Mouse (Mus musculus): ENCODE measurements around the gene Dhrs1.
"Not testable (repeated sequence)": the region's sequence is repeated elsewhere in the genome, so short reads cannot be mapped to it uniquely, and the experiment has no call there.

Dhrs1 gene

DNA sequence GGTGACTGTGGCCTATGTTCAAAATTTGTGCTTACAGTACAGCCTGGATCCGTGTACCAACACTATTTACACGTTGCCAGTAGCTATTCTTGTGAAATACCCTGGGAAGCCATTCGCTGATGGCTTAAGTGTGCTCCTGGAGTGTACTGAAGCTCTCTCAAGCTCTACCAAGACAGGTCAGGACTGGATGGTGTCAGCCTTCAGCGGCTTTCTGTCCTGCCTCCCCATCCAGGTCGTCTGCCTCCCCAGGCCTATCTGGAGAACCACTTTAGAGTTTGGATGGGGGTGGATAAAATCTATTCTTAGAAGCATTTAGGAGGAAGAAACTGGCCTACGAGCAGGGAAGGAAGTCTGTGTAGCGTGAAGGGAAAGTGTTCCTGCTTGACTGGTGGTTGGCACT lies 17.7 kb upstream of the Dhrs1 start:
- in situ Hi-C loops (cut with MboI, MseI): no loop called here

DNA sequence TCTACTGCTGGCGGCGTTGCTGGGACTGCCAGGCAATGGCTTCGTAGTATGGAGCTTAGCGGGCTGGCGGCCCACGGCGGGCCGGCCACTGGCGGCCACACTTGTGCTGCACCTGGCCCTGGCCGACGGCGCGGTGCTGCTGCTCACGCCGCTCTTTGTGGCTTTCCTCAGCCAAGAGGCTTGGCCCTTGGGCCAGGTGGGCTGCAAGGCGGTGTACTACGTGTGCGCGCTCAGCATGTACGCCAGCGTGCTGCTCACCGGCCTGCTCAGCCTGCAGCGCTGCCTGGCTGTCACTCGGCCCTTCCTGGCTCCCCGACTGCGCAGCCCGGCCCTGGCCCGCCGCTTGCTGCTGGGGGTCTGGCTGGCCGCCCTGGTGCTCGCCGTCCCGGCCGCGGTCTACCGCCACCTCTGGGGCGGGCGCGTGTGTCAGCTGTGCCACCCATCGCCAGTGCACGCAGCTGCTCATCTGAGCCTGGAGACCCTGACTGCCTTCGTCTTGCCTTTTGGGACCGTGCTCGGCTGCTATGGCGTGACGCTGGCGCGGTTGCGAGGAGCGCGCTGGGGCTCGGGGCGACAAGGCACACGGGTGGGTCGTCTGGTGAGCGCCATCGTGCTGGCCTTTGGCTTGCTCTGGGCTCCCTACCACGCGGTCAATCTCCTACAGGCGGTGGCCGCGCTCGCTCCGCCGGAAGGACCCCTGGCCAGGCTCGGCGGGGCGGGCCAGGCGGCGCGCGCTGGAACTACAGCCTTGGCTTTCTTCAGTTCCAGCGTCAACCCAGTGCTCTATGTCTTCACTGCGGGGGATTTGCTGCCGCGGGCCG lies 16.7 kb upstream of the Dhrs1 start:
- in situ Hi-C loops (cut with MboI, MseI): no loop called here

GRCm38 (mm10) chr14:55761163-55761562 lies 15.7 kb upstream of the Dhrs1 start, which contains the start of gene Ltb4r2:
Gene Ltb4r2, plus strand, starts transcription at chr14:55761428.
- in situ Hi-C loops (cut with MboI, MseI): no loop called here

GRCm38 (mm10) chr14:55760156-55760555 lies 14.7 kb upstream of the Dhrs1 start:
- in situ Hi-C loops (cut with MboI, MseI): not testable (repeated sequence)

GRCm38 (mm10) chr14:55758363-55758784 lies 12.9 kb upstream of the Dhrs1 start, which contains the start of gene Cideb:
Gene Cideb, minus strand, starts transcription at chr14:55758458.
- in situ Hi-C loops (cut with MboI, MseI): no loop called here

- in situ Hi-C loops (cut with MboI, MseI): no loop called here
Measured at GRCm38 (mm10) chr14:55757566-55757965, 12.1 kb upstream of the Dhrs1 start.

DNA sequence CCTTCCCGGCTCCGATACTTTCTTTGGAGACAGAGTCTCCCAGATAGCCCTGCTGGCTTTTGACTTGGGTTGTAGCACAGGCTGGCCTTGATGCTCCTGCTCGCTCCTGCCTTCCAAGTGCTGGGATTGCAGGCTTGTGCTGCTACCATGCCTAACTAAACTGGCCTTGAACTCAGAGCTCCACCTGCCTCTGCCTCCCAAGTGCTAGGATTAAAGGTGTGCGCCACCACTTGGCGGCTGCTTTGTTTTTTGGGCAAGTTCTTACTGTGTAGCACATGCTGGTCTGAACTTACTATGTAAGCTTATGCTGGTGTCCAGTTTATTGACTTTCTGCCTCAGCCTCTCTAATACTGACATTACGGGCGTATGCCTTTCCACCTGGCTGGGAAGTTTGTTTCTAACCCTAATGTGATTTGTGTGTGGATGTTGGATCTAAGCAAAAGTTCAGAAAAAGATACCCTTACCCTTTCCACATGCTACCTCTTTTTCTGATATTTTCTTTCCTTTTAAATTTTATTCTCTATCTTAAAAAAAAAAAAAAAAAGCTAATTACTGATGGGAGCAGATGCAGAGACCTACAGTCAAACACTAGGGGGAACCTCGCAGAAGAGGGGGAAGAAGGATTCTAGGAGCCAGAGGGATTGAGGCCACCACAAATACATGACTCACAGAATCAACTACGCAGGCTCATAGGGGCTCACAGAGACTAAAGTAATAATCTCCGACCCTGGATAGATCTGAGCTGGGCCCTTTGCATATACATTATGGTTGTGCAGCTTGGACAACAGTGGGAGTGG lies 1.8 kb upstream of the Dhrs1 start:
- in situ Hi-C loops (cut with MboI, MseI): no loop called here

DNA sequence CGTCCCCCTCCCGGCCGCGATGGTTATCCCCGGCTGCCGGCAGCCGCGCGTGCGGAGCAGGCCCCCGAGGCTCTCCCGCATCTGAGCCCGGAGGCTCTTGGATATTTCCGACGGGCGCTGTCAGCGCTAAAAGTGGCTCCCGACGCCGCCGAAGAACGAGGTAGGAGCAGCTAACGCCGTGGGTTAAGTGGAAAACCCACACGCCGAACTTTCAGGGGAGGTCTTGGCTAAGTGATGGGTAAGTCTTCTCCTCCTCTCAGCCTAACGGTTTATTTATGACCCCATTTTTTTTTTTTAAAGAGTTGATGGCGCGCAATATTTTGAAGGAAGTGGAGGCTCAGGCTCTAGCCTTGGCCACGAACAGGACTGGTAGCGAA lies 359 bp upstream of the Dhrs1 start:
- in situ Hi-C loops (cut with MboI, MseI): no loop called here

GRCm38 (mm10) chr14:55743711-55744110 lies 1.8 kb downstream of the Dhrs1 start:
- in situ Hi-C loops (cut with MboI, MseI): loop anchor here (5.0 kb wide), 1 partner anchor 61 kb away; the partner anchor contains the start of gene Tinf2

- in situ Hi-C loops (cut with MboI, MseI): no loop called here
Measured at GRCm38 (mm10) chr14:55737086-55737687, 8.3 kb downstream of the Dhrs1 start.

GRCm38 (mm10) chr14:55735758-55736157 lies 9.7 kb downstream of the Dhrs1 start:
- in situ Hi-C loops (cut with MboI, MseI): no loop called here

DNA sequence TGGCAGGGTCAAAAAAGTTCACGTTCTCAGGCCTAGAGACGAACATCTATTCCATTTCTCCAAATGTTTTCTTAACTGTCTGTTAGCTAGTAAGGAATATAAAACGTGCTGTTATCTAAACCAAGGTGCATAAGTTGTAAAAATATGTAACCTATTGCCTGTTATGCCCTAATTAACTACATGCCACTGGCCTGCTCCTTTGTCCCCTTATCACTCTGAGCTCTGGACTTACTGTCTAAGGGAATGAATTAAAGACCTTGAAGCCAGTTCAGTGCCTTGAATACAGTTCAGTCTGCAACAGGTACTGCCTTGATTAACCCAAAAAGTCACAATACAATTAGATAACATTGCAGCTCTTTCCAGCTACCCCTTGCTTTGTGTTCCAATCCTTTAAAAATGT lies 10.2 kb downstream of the Dhrs1 start:
- in situ Hi-C loops (cut with MboI, MseI): no loop called here

- in situ Hi-C loops (cut with MboI, MseI): no loop called here
Measured at GRCm38 (mm10) chr14:55734869-55735268, 10.6 kb downstream of the Dhrs1 start.

DNA sequence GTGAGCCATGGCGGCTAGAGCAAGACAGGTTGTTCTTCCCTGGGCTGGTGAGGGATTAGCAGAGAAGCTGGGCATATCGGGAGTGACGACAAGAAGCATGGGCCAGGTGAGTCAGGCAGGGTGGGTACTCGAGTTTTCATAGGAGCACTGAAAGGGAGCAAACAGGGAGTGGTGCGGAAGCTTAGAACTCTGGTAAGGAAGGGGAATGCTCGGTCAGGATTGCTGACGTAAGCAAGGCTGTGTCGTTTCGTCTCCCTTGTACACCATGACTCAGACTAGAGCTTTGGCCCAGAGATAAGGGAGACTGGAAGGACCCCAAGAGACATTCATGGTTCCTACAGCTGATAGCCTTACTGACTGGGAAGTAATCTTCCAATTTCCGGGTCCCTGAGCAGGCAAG lies 11.6 kb downstream of the Dhrs1 start:
- in situ Hi-C loops (cut with MboI, MseI): no loop called here

- in situ Hi-C loops (cut with MboI, MseI): no loop called here
Measured at GRCm38 (mm10) chr14:55730531-55731032, 14.9 kb downstream of the Dhrs1 start.

DNA sequence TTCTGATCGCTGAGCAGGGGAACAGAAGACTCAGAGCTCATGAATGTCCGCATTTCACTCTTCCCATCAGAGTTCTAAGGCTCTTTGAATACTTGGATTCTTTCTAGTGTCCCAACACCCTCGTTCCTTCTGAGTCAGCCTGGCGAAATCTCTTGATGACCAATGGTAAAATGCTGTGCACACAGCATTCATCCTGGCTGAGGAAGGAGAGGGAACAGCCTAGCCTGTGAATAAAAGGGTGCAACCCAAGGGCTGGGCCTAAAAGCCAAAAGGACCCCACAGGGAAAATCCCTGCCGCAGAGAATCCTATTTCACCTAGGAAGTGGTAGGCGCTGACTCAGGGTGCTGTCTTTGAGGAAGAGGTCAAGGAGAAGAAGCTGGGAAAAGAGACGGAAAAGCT lies 15.4 kb downstream of the Dhrs1 start:
- in situ Hi-C loops (cut with MboI, MseI): no loop called here

DNA sequence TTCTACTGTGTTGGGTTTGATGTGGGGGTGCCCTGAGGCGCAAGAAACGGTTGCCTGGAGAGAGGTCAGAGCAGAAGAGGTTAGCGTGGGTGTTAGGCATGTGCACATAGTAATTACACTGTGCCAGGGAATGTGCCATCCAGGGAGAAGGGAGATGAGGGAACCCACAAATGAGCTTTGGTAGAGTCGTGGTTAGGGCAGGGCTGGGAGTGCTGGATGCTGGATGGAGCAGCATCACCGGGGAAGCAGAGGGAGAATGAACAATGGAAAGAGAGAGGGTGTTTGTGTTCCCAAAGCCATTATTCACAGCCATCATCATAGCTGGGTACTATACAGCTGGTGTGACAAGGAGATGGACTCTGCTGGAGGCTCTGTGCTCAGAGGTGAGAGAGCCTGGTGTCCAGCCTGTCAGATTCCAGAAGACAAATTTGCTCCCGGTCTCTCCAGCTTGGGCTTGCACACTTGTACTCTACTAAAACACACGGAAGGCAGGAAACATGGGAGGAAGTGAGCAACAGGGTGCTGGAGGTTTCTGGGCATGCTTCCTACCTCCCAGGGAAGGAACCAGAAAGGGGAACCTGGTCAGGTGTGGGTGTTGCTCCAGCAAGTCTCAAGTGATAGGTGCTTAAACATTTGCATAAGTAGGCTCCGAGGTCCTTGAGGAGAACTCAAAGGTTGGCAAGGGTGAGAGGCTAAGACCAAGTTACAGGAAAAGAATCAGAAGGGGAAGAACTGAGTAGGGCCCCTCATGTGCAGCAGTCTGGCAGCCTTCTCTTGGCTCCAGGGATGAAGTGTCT lies 17.4 kb downstream of the Dhrs1 start:
- in situ Hi-C loops (cut with MboI, MseI): no loop called here

GRCm38 (mm10) chr14:55726261-55726660 lies 19.2 kb downstream of the Dhrs1 start:
- in situ Hi-C loops (cut with MboI, MseI): no loop called here

- in situ Hi-C loops (cut with MboI, MseI): loop anchor here (25.0 kb wide), 1 partner anchor 838 kb away; no protein-coding TSS in a partner anchor
Measured at GRCm38 (mm10) chr14:55724411-55724871, 21.0 kb downstream of the Dhrs1 start.

DNA sequence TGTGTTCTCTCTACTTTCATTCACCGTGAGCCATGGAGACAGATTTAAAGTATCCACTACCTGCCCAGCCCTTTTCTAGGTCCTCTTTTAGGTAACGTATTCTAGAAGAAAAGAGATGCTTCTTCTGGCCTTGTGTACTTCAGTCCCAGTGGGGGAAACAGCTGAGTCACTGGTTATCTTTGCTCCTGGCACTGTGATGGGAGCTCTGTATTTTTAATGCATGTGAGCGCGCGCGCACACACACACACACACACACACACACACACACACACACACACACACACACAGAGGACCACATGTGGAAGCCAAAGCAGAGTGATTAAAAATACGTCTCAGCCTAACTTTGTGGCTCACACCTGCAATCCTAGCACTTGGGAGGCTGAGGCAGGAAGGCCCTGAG lies 22.1 kb downstream of the Dhrs1 start:
- in situ Hi-C loops (cut with MboI, MseI): loop anchor here (25.0 kb wide), 1 partner anchor 839 kb away; no protein-coding TSS in a partner anchor

- in situ Hi-C loops (cut with MboI, MseI): loop anchor here (25.0 kb wide), 1 partner anchor 840 kb away; no protein-coding TSS in a partner anchor
Measured at GRCm38 (mm10) chr14:55722438-55722945, 23.0 kb downstream of the Dhrs1 start.
